Mouse (Mus musculus) neural tube, embryonic 11.5 days (tissue): Measurements from ENCODE around the gene Tubb1. TPM values are rescaled to one million over a fixed set of nuclear protein-coding genes. Genes with fewer than 3 reads are reported as not detected.
A peak's percentile ranks its signal among the peaks of the same experiment; 100 is the strongest.

Source experiments
- ATAC-seq: fragments of 200-750 bp; cut with Nextera tagmentation; 2 replicates; pipeline ENCODE4 v1.8.0; 2017; ENCODE audit warnings: moderate number of reproducible peaks, mild to moderate bottlenecking, moderate TSS enrichment, moderate library complexity; ENCODE audit not compliant: insufficient read depth, low FRiP score, low TSS enrichment
- DNase-seq: peaks from one replicate; pipeline ENCODE4 v3.0.0-alpha.2; 2015; ENCODE audit warnings: low spot score
- H3K27ac ChIP-seq: fragments of 300-500 bp; sonication (generic); 2 replicates; pipeline ENCODE4 v1.5.1; 2014; ENCODE audit warnings: low read depth, mild to moderate bottlenecking, low read length
- H3K27me3 ChIP-seq: fragments of 300-500 bp; sonication (generic); 2 replicates; pipeline ENCODE4 v1.6.1; 2014; ENCODE audit warnings: mild to moderate bottlenecking, low read length, mixed read lengths; ENCODE audit not compliant: control insufficient read depth, insufficient read depth
- H3K36me3 ChIP-seq: fragments of 300-500 bp; sonication (generic); 2 replicates; pipeline ENCODE4 v1.6.1; 2014; ENCODE audit warnings: mild to moderate bottlenecking, low read length, moderate library complexity, mixed read lengths; ENCODE audit not compliant: control insufficient read depth, insufficient read depth
- H3K4me1 ChIP-seq: fragments of 300-500 bp; sonication (generic); 2 replicates; pipeline ENCODE4 v1.6.1; 2014; ENCODE audit warnings: low read length, mixed read lengths; ENCODE audit not compliant: control insufficient read depth, insufficient read depth
- H3K4me2 ChIP-seq: fragments of 300-500 bp; sonication (generic); 2 replicates; pipeline ENCODE4 v1.6.1; 2014; ENCODE audit warnings: low read depth, mild to moderate bottlenecking, moderate library complexity
- H3K4me3 ChIP-seq: fragments of 300-500 bp; sonication (generic); 2 replicates; pipeline ENCODE4 v1.5.1; 2014; ENCODE audit warnings: low read depth, low read length
- H3K9ac ChIP-seq: fragments of 300-500 bp; sonication (generic); 2 replicates; pipeline ENCODE4 v1.6.1; 2014; ENCODE audit warnings: mild to moderate bottlenecking, low read length
- H3K9me3 ChIP-seq: fragments of 300-500 bp; sonication (generic); 2 replicates; pipeline ENCODE4 v1.6.1; 2016; ENCODE audit warnings: low read length; ENCODE audit not compliant: control insufficient read depth
- WGBS: fragments of 180-500 bp; shearing (Covaris S2); extraction: QIAGEN DNeasy Blood & Tissue Kit; methylation state at CpG from one replicate; pipeline ENCODE4 v1.1.7; 2014; 5-methylcytosine and 5-hydroxymethylcytosine counted together
- polyA plus RNA-seq: library from polyadenylated mRNA; unstranded; fragments of >200 nt; fragmentation: Nextera tagmentation; extraction: Ambion mirVana; gene quantifications from 2 replicates; pipeline ENCODE4 v1.2.1, GENCODE M21; 2014

Tubb1 gene
- polyA plus RNA-seq, 1 experiment from 2014 or later, result 6.5 TPM

GRCm38 (mm10) chr2:174439450-174439838 is 11.1 kb upstream of the Tubb1 start:
- peak overlapping the region; percentile 66; the same call in 1 of the 2 replicates for H3K4me2 ChIP-seq
- no peaks in the 10 kb centered on the region for H3K9me3 ChIP-seq
- no peaks in the 10 kb centered on the region for H3K36me3 ChIP-seq
- WGBS, result 47% methylated on average over 5 of the region's 5 CpGs
- H3K4me1 ChIP-seq, result peaks cover 7% of the 10 kb centered on the region; the same call in 1 of the 2 replicates
- H3K9ac ChIP-seq, result no peak overlapping the region
- H3K4me3 ChIP-seq, result no peak overlapping the region
- DNase-seq, result no peak
- ATAC-seq, result no peak
- H3K27ac ChIP-seq, result no peak overlapping the region
- no peaks in the 10 kb centered on the region for H3K27me3 ChIP-seq

DNA sequence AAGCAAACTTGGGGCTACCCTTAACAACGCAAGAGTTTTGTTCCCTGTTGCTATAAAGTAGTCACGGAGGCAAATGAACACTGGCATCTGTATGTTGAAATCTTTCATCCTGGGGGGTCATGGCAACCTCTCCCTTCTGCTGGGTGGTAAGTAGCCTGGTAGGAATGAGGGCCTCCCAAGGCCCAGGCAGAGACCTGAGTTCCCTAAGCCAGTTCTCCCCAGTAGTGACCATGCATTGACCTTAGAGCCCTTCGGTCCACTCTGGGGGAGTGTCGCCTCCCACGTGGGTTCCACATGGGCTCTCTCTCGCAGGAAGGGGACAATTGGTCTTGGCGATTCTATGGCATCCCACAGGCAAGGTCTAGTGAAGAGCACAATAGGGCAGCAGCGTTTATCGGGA is 10.5 kb upstream of the Tubb1 start:
- WGBS, result 77% methylated on average over 9 of the region's 9 CpGs
- no peak for DNase-seq
- ATAC-seq, result no peak
- no peak overlapping the region for H3K27ac ChIP-seq
- no peak overlapping the region for H3K4me3 ChIP-seq
- H3K27me3 ChIP-seq, result no peaks in the 10 kb centered on the region
- peaks cover 7% of the 10 kb centered on the region; the same call in 1 of the 2 replicates for H3K4me1 ChIP-seq
- no peak overlapping the region for H3K9ac ChIP-seq
- no peaks in the 10 kb centered on the region for H3K36me3 ChIP-seq
- no peaks in the 10 kb centered on the region for H3K9me3 ChIP-seq
- no peak overlapping the region for H3K4me2 ChIP-seq

GRCm38 (mm10) chr2:174441898-174442297 is 8.6 kb upstream of the Tubb1 start:
- no peaks in the 10 kb centered on the region for H3K36me3 ChIP-seq
- 74% methylated on average over 4 of the region's 4 CpGs for WGBS
- H3K4me3 ChIP-seq, result no peak overlapping the region
- no peaks in the 10 kb centered on the region for H3K27me3 ChIP-seq
- no peaks in the 10 kb centered on the region for H3K9me3 ChIP-seq
- peaks cover 7% of the 10 kb centered on the region; the same call in 1 of the 2 replicates for H3K4me1 ChIP-seq
- DNase-seq, result no peak
- H3K4me2 ChIP-seq, result no peak overlapping the region
- H3K9ac ChIP-seq, result no peak overlapping the region
- H3K27ac ChIP-seq, result no peak overlapping the region
- no peak for ATAC-seq

- no peak overlapping the region for H3K4me3 ChIP-seq
- DNase-seq (no peak), ATAC-seq (no peak)
- H3K27me3 ChIP-seq, result no peaks in the 10 kb centered on the region
- H3K4me1 ChIP-seq, result peaks cover 7% of the 10 kb centered on the region; the same call in 1 of the 2 replicates
- no peak overlapping the region for H3K4me2 ChIP-seq
- H3K27ac ChIP-seq, result no peak overlapping the region
- H3K9me3 ChIP-seq, result no peaks in the 10 kb centered on the region
- H3K36me3 ChIP-seq, result no peaks in the 10 kb centered on the region
- 67% methylated on average over 9 of the region's 9 CpGs for WGBS
- no peak overlapping the region for H3K9ac ChIP-seq
Observed at GRCm38 (mm10) chr2:174442460-174442859, 8.0 kb upstream of the Tubb1 start.

GRCm38 (mm10) chr2:174443046-174443445 is 7.4 kb upstream of the Tubb1 start:
- peaks cover 4% of the 10 kb centered on the region; the same call in 1 of the 2 replicates for H3K4me1 ChIP-seq
- H3K9me3 ChIP-seq, result no peaks in the 10 kb centered on the region
- ATAC-seq (no peak), DNase-seq (no peak)
- H3K27ac ChIP-seq, result no peak overlapping the region
- no peaks in the 10 kb centered on the region for H3K27me3 ChIP-seq
- H3K9ac ChIP-seq, result no peak overlapping the region
- H3K36me3 ChIP-seq, result no peaks in the 10 kb centered on the region
- 69% methylated on average over 2 of the region's 2 CpGs for WGBS
- no peak overlapping the region for H3K4me2 ChIP-seq
- no peak overlapping the region for H3K4me3 ChIP-seq

DNA sequence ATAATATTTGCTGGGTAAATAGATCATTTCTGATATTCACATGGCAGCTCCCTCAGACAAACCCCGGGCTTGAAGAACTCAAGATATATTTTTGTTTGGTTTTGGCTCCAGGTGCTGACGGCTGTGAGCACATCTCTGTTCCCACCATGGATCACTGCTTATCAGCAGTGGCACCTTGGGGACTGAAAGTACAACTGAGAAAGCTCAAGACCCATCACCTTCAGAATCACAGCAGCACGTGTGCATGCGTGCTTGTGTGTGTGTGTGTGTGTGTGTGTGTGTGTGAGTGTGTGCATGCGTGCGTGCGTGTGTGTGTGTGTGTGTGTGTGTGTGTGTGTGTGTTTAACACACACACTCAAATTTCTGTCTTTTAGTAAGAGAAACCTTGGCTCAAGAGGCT is 6.1 kb upstream of the Tubb1 start:
- no peaks in the 10 kb centered on the region for H3K4me1 ChIP-seq
- no peak overlapping the region for H3K9ac ChIP-seq
- H3K36me3 ChIP-seq, result no peaks in the 10 kb centered on the region
- DNase-seq, result no peak
- H3K4me2 ChIP-seq, result no peak overlapping the region
- H3K9me3 ChIP-seq, result no peaks in the 10 kb centered on the region
- 88% methylated on average over 7 of the region's 7 CpGs for WGBS
- ATAC-seq, result no peak
- no peak overlapping the region for H3K27ac ChIP-seq
- H3K27me3 ChIP-seq, result no peaks in the 10 kb centered on the region
- no peak overlapping the region for H3K4me3 ChIP-seq

- ATAC-seq, result no peak
- Histone ChIP-seq H3K4me3 (no peak overlapping the region), H3K9ac (no peak overlapping the region), H3K27ac (no peak overlapping the region), H3K4me2 (no peak overlapping the region), H3K36me3 (no peaks in the 10 kb centered on the region), H3K9me3 (no peaks in the 10 kb centered on the region), H3K27me3 (no peaks in the 10 kb centered on the region), H3K4me1 (no peaks in the 10 kb centered on the region)
- DNase-seq, result no peak
- 87% methylated on average over 6 of the region's 6 CpGs for WGBS
Observed at GRCm38 (mm10) chr2:174445018-174445417, 5.5 kb upstream of the Tubb1 start.

DNA sequence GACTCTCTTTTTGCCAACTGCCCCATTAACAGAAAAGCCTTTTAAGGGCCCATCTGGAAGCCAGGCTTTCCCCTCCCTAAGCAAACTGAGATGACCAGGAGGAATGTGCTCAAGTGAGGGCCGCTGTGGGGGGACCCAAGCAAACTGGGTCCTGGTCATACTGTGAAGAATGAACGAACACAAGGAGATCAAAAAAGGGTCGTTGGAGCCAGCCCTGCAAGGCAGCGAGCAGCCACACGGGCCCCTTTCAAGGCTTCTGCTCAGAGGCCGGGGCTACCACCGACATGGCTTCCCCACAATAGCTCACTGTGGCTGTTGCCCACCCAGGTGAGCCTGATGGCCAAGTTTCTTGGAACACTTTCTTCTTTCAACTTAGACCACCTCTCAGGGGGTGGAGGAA is 4.0 kb upstream of the Tubb1 start:
- no peak overlapping the region for H3K27ac ChIP-seq
- no peak overlapping the region for H3K4me2 ChIP-seq
- WGBS, result 44% methylated on average over 7 of the region's 7 CpGs
- DNase-seq (no peak), ATAC-seq (no peak)
- H3K4me1 ChIP-seq, result no peaks in the 10 kb centered on the region
- H3K9me3 ChIP-seq, result no peaks in the 10 kb centered on the region
- H3K36me3 ChIP-seq, result no peaks in the 10 kb centered on the region
- no peak overlapping the region for H3K9ac ChIP-seq
- no peak overlapping the region for H3K4me3 ChIP-seq
- H3K27me3 ChIP-seq, result no peaks in the 10 kb centered on the region

DNA sequence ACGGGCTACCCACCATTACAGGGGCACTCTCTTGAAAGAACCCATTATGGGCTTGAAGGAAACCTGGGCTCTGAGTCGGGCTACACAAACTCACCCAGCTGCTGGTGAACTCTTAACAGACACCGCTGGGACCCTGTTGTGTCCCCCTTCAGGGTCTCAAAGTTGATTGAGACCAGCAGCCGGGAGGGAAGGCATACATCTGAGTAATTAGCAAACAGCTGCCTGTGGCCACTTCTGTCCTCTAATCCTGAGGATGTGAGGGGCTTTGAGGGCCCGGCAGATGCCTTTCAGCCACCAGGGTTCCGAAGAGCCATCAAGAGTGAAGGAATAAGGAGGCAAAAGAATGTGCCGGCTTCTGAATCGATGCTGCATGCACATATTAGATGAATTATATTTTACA is 3.6 kb upstream of the Tubb1 start:
- WGBS, result 69% methylated on average over 8 of the region's 8 CpGs
- no peak overlapping the region for H3K27ac ChIP-seq

More for the DNA sequence above, 3.6 kb upstream of the Tubb1 start:
- H3K4me1 ChIP-seq, result no peaks in the 10 kb centered on the region
- no peaks in the 10 kb centered on the region for H3K27me3 ChIP-seq
- H3K4me2 ChIP-seq, result no peak overlapping the region
- H3K36me3 ChIP-seq, result no peaks in the 10 kb centered on the region
- H3K9me3 ChIP-seq, result no peaks in the 10 kb centered on the region
- no peak overlapping the region for H3K4me3 ChIP-seq
- H3K9ac ChIP-seq, result no peak overlapping the region
- DNase-seq (no peak), ATAC-seq (no peak)
